Mouse (Mus musculus) MEL (cell line): ENCODE results near the gene Dlgap1. TPM values are rescaled to one million over a fixed set of nuclear protein-coding genes. Genes with fewer than 3 reads are reported as not detected.

ENCODE experiments used
- DNase-seq: peaks from one replicate; pipeline ENCODE4 v3.0.0; 2011; ENCODE audit warnings: low read depth, low spot score
- H3K27ac ChIP-seq: 2 replicates; pipeline ENCODE4 v1.5.1; 2012; ENCODE audit warnings: low read depth, mild to moderate bottlenecking, control low read depth, low read length, moderate library complexity; ENCODE audit not compliant: control insufficient read depth
- H3K27me3 ChIP-seq, 2 experiments: fragments of 150-350 bp in 1 of 2; sonication (generic) in 1 of 2; 2 replicates each; pipeline ENCODE4 v1.6.1; 2012; ENCODE audit warnings: low read length in 2 of 2, mild to moderate bottlenecking in 2 of 2, improper control_type of control experiment in 1 of 2, moderate library complexity in 1 of 2; ENCODE audit not compliant: insufficient read depth in 2 of 2, control insufficient read depth in 1 of 2
- H3K36me3 ChIP-seq, 2 experiments: 2 replicates each; pipeline ENCODE4 v1.6.1; 2012 to 2014; ENCODE audit warnings: low read length in 2 of 2, improper control_type of control experiment in 1 of 2, inconsistent platforms in 1 of 2, mild to moderate bottlenecking in 1 of 2; ENCODE audit not compliant: insufficient read depth in 2 of 2, control insufficient read depth in 1 of 2
- H3K4me1 ChIP-seq, 2 experiments: fragments of 150-350 bp in 1 of 2; sonication (generic) in 1 of 2; 2 replicates each; pipeline ENCODE4 v1.6.1; 2012; ENCODE audit warnings: low read length in 2 of 2, improper control_type of control experiment in 1 of 2, mild to moderate bottlenecking in 1 of 2; ENCODE audit not compliant: insufficient read depth in 2 of 2, control insufficient read depth in 1 of 2
- H3K4me3 ChIP-seq, 2 experiments: fragments of 150-350 bp in 1 of 2; sonication (generic) in 1 of 2; 2 replicates each; pipeline ENCODE4 v1.5.1; 2012; ENCODE audit warnings: low read depth in 2 of 2, low read length in 2 of 2, mild to moderate bottlenecking in 2 of 2, moderate library complexity in 2 of 2, control low read depth in 1 of 2, improper control_type of control experiment in 1 of 2; ENCODE audit not compliant: control insufficient read depth in 1 of 2, insufficient read depth in 1 of 2
- H3K79me2 ChIP-seq: 2 replicates; pipeline ENCODE4 v1.6.1; 2012; ENCODE audit warnings: mild to moderate bottlenecking, low read length, moderate library complexity; ENCODE audit not compliant: control insufficient read depth, poor library complexity, insufficient read depth
- H3K9ac ChIP-seq: 2 replicates; pipeline ENCODE4 v1.6.1; 2012; ENCODE audit warnings: low read depth, mild to moderate bottlenecking, control low read depth, low read length, moderate library complexity; ENCODE audit not compliant: control insufficient read depth, poor library complexity, severe bottlenecking
- H3K9me3 ChIP-seq: fragments of 150-350 bp; sonication (generic); replicated peaks from 2 replicates; pipeline ENCODE4 v1.6.1; 2012; ENCODE audit warnings: mild to moderate bottlenecking, low read length, improper control_type of control experiment, moderate library complexity; ENCODE audit not compliant: insufficient read depth
- BHLHE40 ChIP-seq: IDR thresholded peaks from 2 replicates; pipeline ENCODE4 v1.6.1; 2012; ENCODE audit warnings: low read depth, mild to moderate bottlenecking, inconsistent platforms, low read length, improper control_type of control experiment, borderline replicate concordance
- CHD1 ChIP-seq: IDR thresholded peaks from 2 replicates; pipeline ENCODE4 v1.6.1; 2012; ENCODE audit warnings: low read depth, mild to moderate bottlenecking, inconsistent platforms, low read length, improper control_type of control experiment
- CHD2 ChIP-seq: IDR thresholded peaks from 2 replicates; pipeline ENCODE4 v1.6.1; 2011; ENCODE audit warnings: low read length, improper control_type of control experiment
- CTCF ChIP-seq, 3 experiments: IDR thresholded peaks in 2 of 3; conservative IDR thresholded peaks in 1 of 3; 2 replicates each; pipeline ENCODE4 v1.5.1; 2011 to 2012; ENCODE audit warnings: low read length in 3 of 3, low read depth in 2 of 3, mild to moderate bottlenecking in 2 of 3, improper control_type of control experiment in 1 of 3, inconsistent platforms in 1 of 3, mixed read lengths in 1 of 3, moderate library complexity in 1 of 3; ENCODE audit not compliant: control insufficient read depth in 1 of 3, insufficient read depth in 1 of 3, poor library complexity in 1 of 3, severe bottlenecking in 1 of 3
- GABPA ChIP-seq: IDR thresholded peaks from 2 replicates; pipeline ENCODE4 v1.6.1; 2012; ENCODE audit warnings: low read depth, mild to moderate bottlenecking, inconsistent platforms, low read length, improper control_type of control experiment, moderate library complexity
- GATA1 ChIP-seq: IDR thresholded peaks from 2 replicates; pipeline ENCODE4 v1.6.1; 2011; ENCODE audit warnings: low read depth, low read length, improper control_type of control experiment
- KAT2A ChIP-seq: conservative IDR thresholded peaks from 2 replicates; pipeline ENCODE4 v1.6.1; 2012; ENCODE audit warnings: low read depth, low read length, improper control_type of control experiment, inconsistent platforms
- MAZ ChIP-seq: IDR thresholded peaks from 2 replicates; pipeline ENCODE4 v1.6.1; 2012; ENCODE audit warnings: low read depth, mild to moderate bottlenecking, inconsistent platforms, low read length, improper control_type of control experiment
- MYB ChIP-seq: IDR thresholded peaks from 2 replicates; pipeline ENCODE4 v1.6.1; 2011; ENCODE audit warnings: mild to moderate bottlenecking, low read depth, low read length, improper control_type of control experiment
- NELFE ChIP-seq: IDR thresholded peaks from 2 replicates; pipeline ENCODE4 v1.6.1; 2011; ENCODE audit warnings: low read depth, low read length, improper control_type of control experiment
- NRF1 ChIP-seq: IDR thresholded peaks from 2 replicates; pipeline ENCODE4 v1.6.1; 2014; ENCODE audit warnings: low read depth, mild to moderate bottlenecking, inconsistent platforms, low read length, improper control_type of control experiment, moderate library complexity; ENCODE audit not compliant: poor library complexity, insufficient read depth, severe bottlenecking
- POLR2A ChIP-seq, 2 experiments: IDR thresholded peaks; 2 replicates each; pipeline ENCODE4 v1.6.1; 2011 to 2012; ENCODE audit warnings: low read length in 2 of 2, mild to moderate bottlenecking in 2 of 2, control low read depth in 1 of 2, improper control_type of control experiment in 1 of 2, low read depth in 1 of 2, moderate library complexity in 1 of 2; ENCODE audit not compliant: control insufficient read depth in 1 of 2, insufficient read depth in 1 of 2, poor library complexity in 1 of 2
- POLR2AphosphoS5 ChIP-seq: IDR thresholded peaks from 2 replicates; pipeline ENCODE4 v1.6.1; 2012; ENCODE audit warnings: low read depth, borderline replicate concordance, mild to moderate bottlenecking, inconsistent platforms, low read length, moderate library complexity, mixed read lengths
- RCOR1 ChIP-seq: IDR thresholded peaks from 2 replicates; pipeline ENCODE4 v1.6.1; 2012; ENCODE audit warnings: low read depth, mild to moderate bottlenecking, inconsistent platforms, low read length, improper control_type of control experiment
- TAL1 ChIP-seq: IDR thresholded peaks from 2 replicates; pipeline ENCODE4 v1.6.1; 2012; ENCODE audit warnings: mild to moderate bottlenecking, inconsistent platforms, low read length, moderate library complexity, mixed read lengths
- TCF12 ChIP-seq: IDR thresholded peaks from 2 replicates; pipeline ENCODE4 v1.6.1; 2014; ENCODE audit warnings: low read depth, mild to moderate bottlenecking, inconsistent platforms, low read length, improper control_type of control experiment, moderate library complexity
- ZC3H11A ChIP-seq: IDR thresholded peaks from 2 replicates; pipeline ENCODE4 v1.6.1; 2012; ENCODE audit warnings: low read depth, mild to moderate bottlenecking, inconsistent platforms, low read length, improper control_type of control experiment
- ZMIZ1 ChIP-seq: IDR thresholded peaks from 2 replicates; pipeline ENCODE4 v1.6.1; 2012; ENCODE audit warnings: low read depth, mild to moderate bottlenecking, inconsistent platforms, low read length, improper control_type of control experiment, moderate library complexity
- polyA plus RNA-seq, 2 experiments: library from polyadenylated mRNA; stranded (reverse) in 1 of 2; unstranded in 1 of 2; fragments of >175 nt in 1 of 2; fragments of >200 nt in 1 of 2; gene quantifications; 2 replicates each; pipeline versions ENCODE4 v1.2.1 to v1.2.4; 2012; ENCODE audit warnings: low replicate concordance in 2 of 2, low read depth in 1 of 2; ENCODE audit not compliant: insufficient read length in 2 of 2, insufficient read depth in 1 of 2, missing spikeins in 1 of 2
- total RNA-seq: library from RNA; depleted of rRNA; stranded (reverse); fragments of 300-350 nt; gene quantifications from 2 replicates; pipeline ENCODE4 v1.2.3, GENCODE M21; 2012

The Dlgap1 gene
- total and polyA plus RNA-seq, 3 experiments = 0.06 TPM; not detected in 2

DNA sequence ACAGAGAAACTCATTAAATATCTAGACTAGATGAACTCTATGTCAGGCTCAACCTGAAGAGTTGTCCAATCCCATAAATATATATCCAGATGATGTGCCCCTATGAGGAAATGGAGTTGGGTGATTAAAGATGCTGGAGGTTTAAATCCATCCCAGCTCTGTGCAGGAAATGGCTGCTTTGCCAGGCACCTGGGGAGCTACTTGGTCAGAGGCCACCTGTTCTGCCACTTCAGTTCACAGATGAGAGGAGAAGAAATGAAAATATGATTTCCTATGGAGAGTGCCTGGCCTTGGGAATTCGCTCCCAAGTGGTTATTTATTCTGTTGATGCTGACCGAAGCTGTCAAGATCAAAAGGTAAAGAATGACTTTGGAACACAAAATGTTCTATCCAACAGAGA lies 160.3 kb downstream of the Dlgap1 start:
- no peaks in the 10 kb centered on the region for H3K4me1 ChIP-seq
- no peak for DNase-seq
- no peak overlapping the region for H3K27ac ChIP-seq
- H3K9me3 ChIP-seq = no peaks in the 10 kb centered on the region
- H3K36me3 ChIP-seq = no peaks in the 10 kb centered on the region
- H3K79me2 ChIP-seq = no peaks in the 10 kb centered on the region
- H3K27me3 ChIP-seq = no peaks in the 10 kb centered on the region
- no peak overlapping the region for H3K9ac ChIP-seq
- H3K4me3 ChIP-seq = no peak overlapping the region
- TF ChIP-seq NRF1 = no peak
- no peak for TF ChIP-seq TCF12
- no peak for TF ChIP-seq CHD1
- no peak for TF ChIP-seq GABPA

DNA sequence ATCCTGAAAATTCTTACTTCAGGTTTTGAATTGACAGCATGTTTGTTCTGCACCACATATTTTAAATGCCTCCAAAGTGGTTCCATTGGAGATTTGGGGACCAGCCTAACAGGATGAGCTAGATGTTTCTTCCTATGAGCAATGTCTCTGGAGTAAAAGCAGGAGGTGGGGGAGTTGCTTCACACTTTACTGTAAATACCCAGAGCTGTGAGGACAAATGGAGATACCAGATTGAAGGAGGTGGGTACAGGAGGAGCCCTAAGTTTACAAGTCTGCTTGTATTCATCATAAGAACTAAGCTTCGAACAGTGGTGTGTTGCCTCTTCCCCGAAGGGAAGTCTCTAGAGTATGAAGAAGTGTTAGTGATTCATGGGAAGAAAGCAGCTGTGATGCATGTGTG lies 201.0 kb downstream of the Dlgap1 start:
- no peak for DNase-seq
- TF ChIP-seq POLR2A (IDR thresholded peaks at IDR 0.05; ENCODE audit: control insufficient read depth in 1 of 2, insufficient read depth in 1 of 2, low read depth in 1 of 2, low read length in 2 of 2, poor library complexity in 1 of 2) (no peak), TCF12 (no peak), BHLHE40 (no peak), NELFE (no peak), CHD2 (no peak), KAT2A (no peak), MAZ (no peak), ZMIZ1 (no peak), GATA1 (no peak), CTCF (IDR thresholded peaks at IDR 0.05 in 2 of 3, conservative IDR thresholded peaks at IDR 0.05 in 1 of 3; ENCODE audit: control insufficient read depth in 1 of 3, insufficient read depth in 1 of 3, low read depth in 2 of 3, low read length in 3 of 3, poor library complexity in 1 of 3, severe bottlenecking in 1 of 3) (no peak), RCOR1 (no peak), ZC3H11A (no peak), MYB (no peak), POLR2AphosphoS5 (no peak), TAL1 (no peak)
- Histone ChIP-seq H3K9ac (no peak overlapping the region), H3K4me3 (no peak overlapping the region), H3K27me3 (no peaks in the 10 kb centered on the region), H3K9me3 (no peaks in the 10 kb centered on the region), H3K36me3 (no peaks in the 10 kb centered on the region), H3K79me2 (no peaks in the 10 kb centered on the region), H3K4me1 (no peaks in the 10 kb centered on the region), H3K27ac (no peak overlapping the region)
